Mouse (Mus musculus): ENCODE results near the gene Sh3glb1.

GRCm38 (mm10) chr3:144668949-144669348, 51.2 kb downstream of the Sh3glb1 start:
- TF ChIP-seq CTCF (IDR thresholded peaks at IDR 0.05; ENCODE audit: borderline replicate concordance, control insufficient read depth, extremely low read depth, insufficient read depth, low read length, poor library complexity) (no peak), POLR2A (IDR thresholded peaks at IDR 0.05; ENCODE audit: control insufficient read depth, extremely low read depth, insufficient read depth, low read length, poor library complexity) (no peak)
